Mouse (Mus musculus): Measurements from ENCODE around the gene Usp7. TPM values are rescaled to one million over a fixed set of nuclear protein-coding genes. Genes with fewer than 3 reads are reported as not detected.
A peak's percentile ranks its signal among the peaks of the same experiment; 100 is the strongest.

Gene Usp7
- polyA plus RNA-seq, 1 experiment from 2014 or later: 12.5 TPM

DNA sequence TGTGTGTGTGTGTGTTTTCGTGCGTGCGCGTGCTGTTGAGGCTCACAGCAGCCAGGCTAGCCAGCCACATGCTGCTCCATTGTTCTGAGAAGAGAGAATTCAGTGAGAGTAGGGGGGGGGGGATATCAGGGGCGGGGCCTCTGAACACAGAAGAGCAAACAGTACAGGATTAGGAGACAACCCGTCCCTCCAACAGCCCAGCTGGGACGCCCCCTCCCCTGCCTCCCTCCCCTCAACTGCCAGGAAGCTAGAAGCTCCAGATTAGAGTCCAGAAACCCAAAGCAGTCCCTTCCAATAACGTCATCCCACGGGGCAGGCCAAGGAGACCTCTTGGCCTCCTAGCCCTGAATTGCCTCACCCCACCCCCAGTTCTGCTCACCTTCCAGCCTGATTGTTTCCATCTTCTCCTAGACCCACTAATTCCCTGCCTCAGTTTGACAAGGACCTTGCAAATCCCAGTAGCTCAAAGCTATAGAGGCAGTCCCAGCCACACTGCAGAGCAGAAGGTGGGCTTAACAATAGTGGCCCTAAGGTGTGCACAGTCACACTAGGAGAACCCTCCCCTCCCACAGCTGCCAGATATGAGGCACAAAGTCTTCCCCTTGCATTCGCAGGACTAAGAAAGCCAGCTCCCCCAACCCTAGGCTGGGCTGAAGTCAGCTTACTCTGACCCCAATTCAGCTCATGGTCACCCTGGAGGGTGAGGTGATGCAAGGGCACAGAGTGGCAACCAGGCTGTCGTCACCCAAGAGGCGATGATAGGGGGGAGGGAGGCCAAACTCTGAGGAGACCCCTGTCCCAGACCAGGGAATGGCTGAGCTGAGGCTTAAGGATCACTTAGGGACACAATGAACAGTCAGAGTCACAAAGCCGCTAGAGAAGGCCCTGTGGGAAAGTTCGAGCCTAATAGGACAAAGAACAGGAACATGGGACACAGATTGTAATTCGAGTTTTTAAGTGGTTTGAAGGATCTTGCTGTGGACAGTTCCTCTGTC, 121.8 kb downstream of the Usp7 start:
- Histone ChIP-seq H3K27me3 (peaks cover 4% of the 10 kb centered on the region; the same call in 1 of the 2 replicates), H3K4me2 (peak overlapping the region; percentile 93), H3K9ac (peak overlapping the region; percentile 76), H3K4me3 (peak overlapping the region; percentile 82), H3K27ac (peak overlapping the region; percentile 88), H3K4me1 (replicated peaks) (peaks cover 61% of the 10 kb centered on the region), H3K9me3 (replicated peaks) (no peaks in the 10 kb centered on the region), H3K36me3 (no peaks in the 10 kb centered on the region)
- WGBS: 16% methylated on average over 15 of the region's 15 CpGs
- ATAC-seq (replicated peaks; ENCODE audit: insufficient number of reproducible peaks, insufficient read depth, low FRiP score, low read depth): no peak

DNA sequence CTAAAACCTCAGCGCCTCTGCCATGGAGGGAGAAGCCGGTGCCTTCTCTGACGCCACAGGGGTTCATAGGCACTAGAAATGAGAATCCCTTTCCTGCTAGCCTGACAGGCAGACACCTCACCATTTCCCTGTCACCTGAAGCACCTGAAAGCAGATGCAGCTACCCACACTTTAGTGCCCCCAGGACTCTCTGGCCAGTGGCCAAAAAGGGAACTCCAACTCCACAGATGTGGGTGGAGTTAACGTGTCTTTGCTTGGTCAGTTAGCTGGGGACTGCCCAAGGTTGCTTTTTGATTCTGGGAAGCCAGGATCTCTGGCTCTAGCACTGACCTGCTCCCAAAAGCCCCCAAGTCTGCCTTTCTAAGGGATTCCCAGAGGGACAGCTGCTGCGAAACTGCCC, 122.7 kb downstream of the Usp7 start:
- H3K36me3 ChIP-seq: no peaks in the 10 kb centered on the region
- WGBS: 61% methylated on average over 5 of the region's 5 CpGs
- H3K27ac ChIP-seq: peak overlapping the region; percentile 36
- ATAC-seq (replicated peaks; ENCODE audit: insufficient number of reproducible peaks, insufficient read depth, low FRiP score, low read depth): no peak
- no peak overlapping the region for H3K4me3 ChIP-seq
- peak overlapping the region; percentile 93 for H3K4me2 ChIP-seq
- no peaks in the 10 kb centered on the region for H3K9me3 ChIP-seq (replicated peaks)
- H3K9ac ChIP-seq: peak overlapping the region; percentile 76
- H3K27me3 ChIP-seq: peaks cover 4% of the 10 kb centered on the region; the same call in 1 of the 2 replicates
- peaks cover 67% of the 10 kb centered on the region for H3K4me1 ChIP-seq (replicated peaks)

DNA sequence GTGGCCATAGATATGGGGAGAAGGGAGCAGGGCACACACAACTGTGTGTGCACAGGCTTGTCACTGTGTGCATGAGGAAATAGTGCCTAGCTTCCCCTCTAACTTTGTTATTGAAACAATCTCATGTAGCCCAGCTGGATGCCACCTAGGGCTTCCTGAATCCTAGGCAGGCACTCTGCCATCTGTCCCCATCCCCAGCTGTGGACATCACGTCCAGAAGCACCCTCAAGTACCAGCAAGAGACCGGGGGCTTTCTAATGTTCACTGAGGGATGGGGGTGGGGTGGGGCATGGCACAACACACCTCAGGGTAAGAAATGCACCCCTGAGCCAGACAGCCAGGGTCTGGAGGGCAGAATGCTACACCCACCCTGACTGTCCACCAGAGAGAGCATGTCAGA, 123.7 kb downstream of the Usp7 start:
- no peak for ATAC-seq (replicated peaks; ENCODE audit: insufficient number of reproducible peaks, insufficient read depth, low FRiP score, low read depth)
- H3K4me2 ChIP-seq: peak overlapping the region; percentile 93

DNA sequence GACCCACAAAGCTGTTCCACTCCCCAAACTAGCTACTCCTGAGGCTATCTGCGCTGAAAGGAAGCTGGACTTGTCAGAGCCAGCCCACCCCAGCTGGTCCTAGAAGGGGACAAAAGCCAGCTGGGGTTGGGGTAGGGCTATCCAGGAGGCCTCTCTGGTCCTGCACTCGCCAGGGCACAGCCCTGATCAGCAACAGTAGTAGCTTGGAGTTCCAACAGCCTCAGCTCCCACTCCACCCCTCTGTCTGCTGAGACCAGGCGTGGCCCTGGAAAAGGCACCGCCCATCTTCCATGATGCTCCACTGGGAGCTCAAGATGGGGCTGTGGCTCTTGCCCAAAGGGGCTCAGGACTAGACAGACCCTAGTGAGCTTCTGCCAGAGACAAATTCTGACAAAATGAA, 124.3 kb downstream of the Usp7 start:
- WGBS: 65% methylated on average over 4 of the region's 4 CpGs
- no peak overlapping the region for H3K4me3 ChIP-seq
- peaks cover 67% of the 10 kb centered on the region for H3K4me1 ChIP-seq (replicated peaks)
- H3K9me3 ChIP-seq (replicated peaks): no peaks in the 10 kb centered on the region
- H3K4me2 ChIP-seq: no peak overlapping the region
- H3K27me3 ChIP-seq: no peaks in the 10 kb centered on the region
- H3K27ac ChIP-seq: peak overlapping the region; percentile 60
- H3K36me3 ChIP-seq: no peaks in the 10 kb centered on the region
- ATAC-seq (replicated peaks; ENCODE audit: insufficient number of reproducible peaks, insufficient read depth, low FRiP score, low read depth): no peak
- H3K9ac ChIP-seq: no peak overlapping the region

More for the DNA sequence above, 123.7 kb downstream of the Usp7 start:
- H3K4me3 ChIP-seq: no peak overlapping the region
- 0 out of 2 replicates have a peak, but pooled peaks cover 3% of the 10 kb centered on the region for H3K27me3 ChIP-seq
- H3K36me3 ChIP-seq: no peaks in the 10 kb centered on the region
- H3K4me1 ChIP-seq (replicated peaks): peaks cover 63% of the 10 kb centered on the region
- no peak overlapping the region for H3K9ac ChIP-seq
- H3K9me3 ChIP-seq (replicated peaks): no peaks in the 10 kb centered on the region
- peak overlapping the region; percentile 60 for H3K27ac ChIP-seq
- WGBS: 31% methylated on average over 2 of the region's 2 CpGs

DNA sequence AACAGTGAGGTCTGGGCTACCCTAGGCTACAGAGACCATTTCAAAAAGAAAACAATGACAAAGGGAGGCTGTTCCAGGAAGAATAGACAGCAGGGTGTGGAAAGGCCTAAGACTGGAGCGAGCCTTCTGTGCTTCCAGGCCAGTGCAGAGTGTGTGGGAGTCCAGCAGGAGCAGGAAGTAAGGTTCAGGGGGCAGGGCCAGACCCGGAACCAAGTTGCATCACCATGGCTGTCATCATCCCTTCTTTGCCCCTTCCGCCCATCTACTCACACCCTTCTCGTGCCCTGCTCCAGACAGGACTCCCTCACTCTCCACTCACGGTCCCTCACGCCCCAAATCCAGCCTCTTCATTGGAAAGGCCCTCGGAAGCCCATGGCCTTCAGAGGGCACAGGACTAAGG, 124.8 kb downstream of the Usp7 start:
- Histone ChIP-seq H3K9ac (no peak overlapping the region), H3K9me3 (replicated peaks) (no peaks in the 10 kb centered on the region), H3K27me3 (no peaks in the 10 kb centered on the region), H3K27ac (peak overlapping the region; percentile 60), H3K4me1 (replicated peaks) (peaks cover 67% of the 10 kb centered on the region), H3K4me3 (no peak overlapping the region), H3K36me3 (0 out of 2 replicates have a peak, but pooled peaks cover 2% of the 10 kb centered on the region), H3K4me2 (peak overlapping the region; percentile 9; the same call in 1 of the 2 replicates)
- ATAC-seq (replicated peaks; ENCODE audit: insufficient number of reproducible peaks, insufficient read depth, low FRiP score, low read depth): no peak
- WGBS: 67% methylated on average over 7 of the region's 7 CpGs

DNA sequence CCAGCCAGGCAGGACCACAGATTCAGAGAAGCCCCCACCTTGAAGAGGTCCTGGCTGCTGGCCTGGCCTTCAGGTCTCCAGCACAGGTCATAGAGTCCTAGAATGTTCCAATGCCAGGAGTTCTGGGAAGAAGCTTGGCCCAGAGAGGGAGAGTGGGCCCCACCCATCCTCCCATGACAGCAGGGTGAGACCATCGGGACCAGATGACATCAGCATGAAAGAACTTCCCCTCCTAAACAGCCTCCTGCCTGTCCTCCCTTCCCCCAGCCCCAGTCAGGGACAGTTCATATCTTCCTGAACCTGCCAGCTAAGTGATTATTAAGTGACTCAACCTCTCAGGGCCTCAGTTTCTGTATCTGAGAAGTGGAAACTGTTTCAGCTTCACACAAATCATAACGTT, 125.7 kb downstream of the Usp7 start:
- no peak overlapping the region for H3K9ac ChIP-seq
- ATAC-seq (replicated peaks; ENCODE audit: insufficient number of reproducible peaks, insufficient read depth, low FRiP score, low read depth): peak; percentile 40; the same call in 1 of the 2 replicates
- no peak overlapping the region for H3K4me2 ChIP-seq
- 12% methylated on average over 2 of the region's 2 CpGs for WGBS
- H3K4me1 ChIP-seq (replicated peaks): peaks cover 67% of the 10 kb centered on the region
- no peaks in the 10 kb centered on the region for H3K9me3 ChIP-seq (replicated peaks)
- H3K27ac ChIP-seq: peak overlapping the region; percentile 60
- H3K27me3 ChIP-seq: no peaks in the 10 kb centered on the region
- peaks cover 7% of the 10 kb centered on the region; the same call in 1 of the 2 replicates for H3K36me3 ChIP-seq
- no peak overlapping the region for H3K4me3 ChIP-seq

DNA sequence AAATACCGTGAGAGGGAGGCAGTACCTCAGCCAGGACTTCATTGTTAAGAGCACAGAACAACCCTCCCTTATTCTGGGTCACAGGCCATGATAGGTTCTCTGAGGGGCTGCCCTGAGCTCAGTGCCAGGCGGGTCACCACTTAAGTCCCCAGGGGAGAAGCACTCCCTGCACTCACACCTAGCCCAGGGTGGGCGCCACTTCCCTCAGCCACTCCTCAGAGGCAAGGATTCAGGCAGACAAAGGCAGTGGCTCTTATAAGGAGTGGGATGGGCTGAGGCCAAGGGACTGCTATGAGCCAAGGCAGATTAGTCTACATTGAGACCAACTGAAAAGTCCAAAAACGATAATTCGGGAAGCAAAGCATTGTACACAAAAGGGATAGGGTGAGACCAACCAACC, 126.7 kb downstream of the Usp7 start:
- Histone ChIP-seq H3K9ac (no peak overlapping the region), H3K4me3 (no peak overlapping the region), H3K9me3 (replicated peaks) (no peaks in the 10 kb centered on the region), H3K4me2 (no peak overlapping the region), H3K27ac (0 out of 2 replicates have a peak overlapping the region, but pooled peaks have one; percentile 41), H3K36me3 (peaks cover 8% of the 10 kb centered on the region), H3K27me3 (no peaks in the 10 kb centered on the region), H3K4me1 (replicated peaks) (peaks cover 59% of the 10 kb centered on the region)
- no peak for ATAC-seq (replicated peaks; ENCODE audit: insufficient number of reproducible peaks, insufficient read depth, low FRiP score, low read depth)
- 86% methylated on average over 5 of the region's 5 CpGs for WGBS

DNA sequence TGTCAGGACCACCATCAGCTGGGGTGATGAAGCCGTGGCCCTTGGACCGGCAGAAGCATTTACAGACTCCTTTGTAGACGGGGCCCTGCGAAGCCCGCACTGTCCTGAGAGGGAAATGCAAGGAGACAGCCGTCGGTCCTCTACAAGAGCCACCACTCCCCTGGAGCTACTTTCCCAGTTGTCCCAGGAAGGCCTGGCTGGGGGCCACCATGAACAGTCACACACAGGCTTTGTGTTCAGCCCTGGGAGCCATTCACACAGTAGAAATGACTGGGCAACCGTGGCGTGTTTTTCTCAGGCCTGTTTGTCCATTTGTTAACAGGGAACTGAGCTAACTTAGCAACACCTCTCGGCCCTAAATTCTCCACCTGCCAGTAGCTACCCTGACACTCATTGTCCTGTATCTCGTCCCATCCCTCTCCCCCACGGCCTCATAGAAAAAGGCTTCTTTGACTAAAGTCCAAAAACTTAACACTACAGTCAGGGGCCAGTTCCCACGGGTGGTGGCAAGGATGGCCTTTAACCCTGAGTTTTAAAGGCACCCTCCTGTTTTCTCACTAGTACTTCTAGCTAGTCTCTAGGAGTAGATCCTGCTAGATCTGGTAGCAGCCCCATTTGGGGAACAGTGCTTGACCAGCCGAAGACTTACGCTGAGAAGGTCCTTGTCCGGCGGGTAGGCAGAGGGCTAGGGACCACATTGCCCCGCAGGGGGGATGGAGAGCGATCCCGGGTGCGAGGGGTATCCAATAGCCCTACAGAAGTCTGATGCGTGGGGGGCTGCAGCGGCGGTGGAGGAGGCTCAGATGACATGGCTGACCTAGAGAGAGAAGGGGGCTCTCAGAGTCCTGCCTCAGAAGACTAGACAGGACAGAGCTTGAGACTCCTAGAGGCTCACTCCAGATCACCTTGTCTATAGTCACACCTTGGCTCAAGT, 128.2 kb downstream of the Usp7 start:
- Histone ChIP-seq H3K4me3 (no peak overlapping the region), H3K9ac (no peak overlapping the region), H3K27ac (no peak overlapping the region), H3K36me3 (peaks cover 20% of the 10 kb centered on the region), H3K9me3 (replicated peaks) (no peaks in the 10 kb centered on the region), H3K4me2 (no peak overlapping the region), H3K27me3 (no peaks in the 10 kb centered on the region), H3K4me1 (replicated peaks) (peaks cover 44% of the 10 kb centered on the region)
- 84% methylated on average over 24 of the region's 24 CpGs for WGBS
- ATAC-seq (replicated peaks; ENCODE audit: insufficient number of reproducible peaks, insufficient read depth, low FRiP score, low read depth): no peak

DNA sequence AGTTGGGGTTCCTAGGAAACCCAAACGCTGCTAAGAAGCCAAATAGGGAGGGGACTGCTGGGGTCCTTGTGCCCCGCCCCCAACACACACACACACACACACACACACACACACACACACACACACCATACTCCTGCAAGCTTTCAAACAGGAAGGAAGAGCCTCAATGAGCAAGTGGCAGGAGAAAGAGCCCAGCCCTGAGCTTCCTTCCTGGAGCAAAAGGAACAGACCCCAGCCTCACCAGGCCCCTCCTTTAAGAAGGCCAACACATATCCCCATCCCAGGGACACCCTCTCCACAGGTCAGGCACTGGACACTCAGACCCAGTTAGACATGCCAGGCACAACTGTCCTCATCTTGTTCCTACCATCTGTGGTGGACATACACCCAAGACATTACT, 129.1 kb downstream of the Usp7 start:
- no peak overlapping the region for H3K9ac ChIP-seq
- WGBS: 80% methylated on average over 2 of the region's 2 CpGs
- H3K27ac ChIP-seq: no peak overlapping the region
- ATAC-seq (replicated peaks; ENCODE audit: insufficient number of reproducible peaks, insufficient read depth, low FRiP score, low read depth): no peak
- H3K4me2 ChIP-seq: no peak overlapping the region
- peaks cover 35% of the 10 kb centered on the region for H3K4me1 ChIP-seq (replicated peaks)
- H3K9me3 ChIP-seq (replicated peaks): no peaks in the 10 kb centered on the region
- H3K27me3 ChIP-seq: no peaks in the 10 kb centered on the region
- peaks cover 26% of the 10 kb centered on the region for H3K36me3 ChIP-seq
- H3K4me3 ChIP-seq: no peak overlapping the region

DNA sequence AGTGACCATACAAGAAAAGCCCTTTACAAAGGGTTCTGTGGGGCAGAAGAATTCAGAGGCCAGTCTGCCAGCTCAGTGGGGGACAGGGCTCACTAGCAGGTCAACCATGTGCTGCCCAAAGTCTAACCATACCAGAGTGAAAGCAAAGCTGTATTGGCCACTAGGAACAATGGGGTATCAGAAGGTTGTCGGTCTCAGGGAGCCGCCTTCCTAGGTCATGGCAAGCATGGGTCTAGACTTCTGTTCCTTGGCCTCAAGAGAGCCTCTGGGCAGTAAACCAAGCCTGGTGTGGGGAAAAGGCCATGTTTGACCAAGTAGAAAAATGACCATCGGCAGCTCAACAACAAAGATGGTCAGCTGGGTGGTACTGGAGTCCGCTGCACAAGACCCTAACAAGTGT, 133.3 kb downstream of the Usp7 start:
- no peak for ATAC-seq (replicated peaks; ENCODE audit: insufficient number of reproducible peaks, insufficient read depth, low FRiP score, low read depth)
- WGBS: 84% methylated on average over 4 of the region's 4 CpGs
- no peak overlapping the region for H3K4me2 ChIP-seq
- no peak overlapping the region for H3K9ac ChIP-seq
- H3K9me3 ChIP-seq (replicated peaks): no peaks in the 10 kb centered on the region
- 0 out of 2 replicates have a peak, but pooled peaks cover 4% of the 10 kb centered on the region for H3K4me1 ChIP-seq (replicated peaks)
- no peaks in the 10 kb centered on the region for H3K27me3 ChIP-seq
- H3K36me3 ChIP-seq: peaks cover 39% of the 10 kb centered on the region
- no peak overlapping the region for H3K4me3 ChIP-seq
- no peak overlapping the region for H3K27ac ChIP-seq

DNA sequence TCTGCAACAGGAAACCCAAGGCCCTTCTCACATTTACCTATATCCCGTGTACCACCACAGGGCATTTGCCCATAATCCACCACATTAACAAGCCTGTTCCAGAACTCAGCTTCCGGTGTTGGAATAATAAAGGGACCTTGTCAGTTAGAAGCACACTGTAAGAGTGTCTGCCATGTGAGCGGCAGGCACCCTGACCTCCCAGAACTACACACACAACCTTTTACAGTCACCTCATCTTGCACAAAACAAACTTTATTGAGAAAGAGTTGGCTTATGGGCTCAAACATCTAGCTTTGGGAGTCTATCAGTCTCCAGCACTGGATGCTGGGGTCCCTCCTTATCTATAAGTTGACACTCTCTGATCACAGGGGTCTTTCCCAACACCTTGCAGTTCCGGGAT, 133.8 kb downstream of the Usp7 start:
- Histone ChIP-seq H3K27ac (no peak overlapping the region), H3K4me3 (no peak overlapping the region), H3K36me3 (peaks cover 42% of the 10 kb centered on the region), H3K27me3 (no peaks in the 10 kb centered on the region), H3K4me1 (replicated peaks) (0 out of 2 replicates have a peak, but pooled peaks cover 4% of the 10 kb centered on the region), H3K4me2 (no peak overlapping the region), H3K9me3 (replicated peaks) (no peaks in the 10 kb centered on the region), H3K9ac (no peak overlapping the region)
- ATAC-seq (replicated peaks; ENCODE audit: insufficient number of reproducible peaks, insufficient read depth, low FRiP score, low read depth): no peak
- WGBS: 77% methylated on average over 4 of the region's 4 CpGs
